Mouse (Mus musculus) urinary bladder, postnatal 25 days (tissue): ENCODE data around the gene Klhl7.
"Not testable (repeated sequence)": the region's sequence is repeated elsewhere in the genome, so short reads cannot be mapped to it uniquely, and the experiment has no call there.

ENCODE experiments used
- DNase-seq: peaks from one replicate; pipeline ENCODE4 v3.0.0; 2022; ENCODE audit warnings: low spot score

Gene Klhl7

GRCm38 (mm10) chr5:24095881-24096280 lies 4.5 kb upstream of the Klhl7 start:
- DNase-seq = no peak

- peak; percentile 39 for DNase-seq
These were observed 456 bp downstream of the Klhl7 start for GRCm38 (mm10) chr5:24100810-24101311.

- DNase-seq = no peak
These were observed 1.2 kb downstream of the Klhl7 start for GRCm38 (mm10) chr5:24101446-24102140.

- not testable (repeated sequence) for DNase-seq
These were observed 2.8 kb downstream of the Klhl7 start for GRCm38 (mm10) chr5:24103235-24103634.

- no peak for DNase-seq
These were observed 3.4 kb downstream of the Klhl7 start for GRCm38 (mm10) chr5:24103841-24104240.

GRCm38 (mm10) chr5:24107071-24107739 lies 6.8 kb downstream of the Klhl7 start:
- no peak for DNase-seq

GRCm38 (mm10) chr5:24107740-24108098 lies 7.3 kb downstream of the Klhl7 start:
- DNase-seq = no peak

GRCm38 (mm10) chr5:24110068-24110467 lies 9.7 kb downstream of the Klhl7 start:
- DNase-seq = no peak

GRCm38 (mm10) chr5:24112116-24112903 lies 11.9 kb downstream of the Klhl7 start:
- no peak for DNase-seq

- no peak for DNase-seq
These were observed 21.8 kb downstream of the Klhl7 start for GRCm38 (mm10) chr5:24122221-24122620.

GRCm38 (mm10) chr5:24124175-24124574 lies 23.8 kb downstream of the Klhl7 start:
- no peak for DNase-seq

- no peak for DNase-seq
These were observed 24.3 kb downstream of the Klhl7 start for GRCm38 (mm10) chr5:24124579-24125276.

- no peak for DNase-seq
These were observed 25.7 kb downstream of the Klhl7 start for GRCm38 (mm10) chr5:24125910-24126636.

- DNase-seq = no peak
These were observed 26.6 kb downstream of the Klhl7 start for GRCm38 (mm10) chr5:24126967-24127366.

- no peak for DNase-seq
These were observed 46.6 kb downstream of the Klhl7 start for GRCm38 (mm10) chr5:24146964-24147363.

- DNase-seq = no peak
These were observed 51.8 kb downstream of the Klhl7 start for GRCm38 (mm10) chr5:24152199-24152598.

- no peak for DNase-seq
These were observed 56.4 kb downstream of the Klhl7 start for GRCm38 (mm10) chr5:24156774-24157173.

GRCm38 (mm10) chr5:24164789-24165445 lies 64.5 kb downstream of the Klhl7 start, which contains the start of gene Nupl2:
Gene Nupl2 (plus strand): TSS chr5:24164963.
- peak; percentile 93 for DNase-seq

GRCm38 (mm10) chr5:24167263-24167662 lies 66.9 kb downstream of the Klhl7 start:
- DNase-seq = no peak

GRCm38 (mm10) chr5:24169881-24170280 lies 69.5 kb downstream of the Klhl7 start:
- no peak for DNase-seq

GRCm38 (mm10) chr5:24172092-24172491 lies 71.7 kb downstream of the Klhl7 start:
- DNase-seq = no peak
